Mouse (Mus musculus) spleen, postnatal 14 days (tissue): ENCODE data around the gene St6galnac5.
A peak's percentile ranks its signal among the peaks of the same experiment; 100 is the strongest.

Experiments used
- DNase-seq, 2 experiments: peaks; one replicate each; pipeline ENCODE4 v3.0.0; 2021 to 2022; ENCODE audit warnings: low spot score in 2 of 2

St6galnac5 gene

DNA sequence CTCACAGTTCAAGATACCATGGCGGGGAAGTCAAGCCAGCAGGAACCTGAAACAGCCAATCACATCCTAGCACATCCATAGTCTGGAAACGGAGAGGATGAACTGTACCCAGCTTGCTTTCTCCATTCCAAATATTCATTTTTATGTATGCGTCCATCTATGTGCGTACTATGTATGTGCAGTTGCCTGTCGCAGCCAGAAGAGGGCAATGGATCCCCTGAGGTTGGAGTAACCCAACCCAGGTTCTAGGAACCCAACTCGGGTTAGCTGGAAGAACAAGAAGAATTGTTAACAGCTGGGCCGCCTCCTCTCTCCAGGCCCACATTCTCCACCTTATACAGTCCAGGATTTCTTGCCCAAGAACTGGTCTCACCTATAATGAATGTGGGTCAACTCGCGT lies 31.1 kb downstream of the St6galnac5 start:
- DNase-seq, result no peak

GRCm38 (mm10) chr3:152950299-152950698 lies 31.7 kb downstream of the St6galnac5 start:
- no peak for DNase-seq

- DNase-seq, result no peak
Observed at GRCm38 (mm10) chr3:152949233-152949777, 32.7 kb downstream of the St6galnac5 start.

- DNase-seq, result no peak
Observed at GRCm38 (mm10) chr3:152948556-152948955, 33.5 kb downstream of the St6galnac5 start.

- DNase-seq, result no peak
Observed at GRCm38 (mm10) chr3:152947031-152947640, 34.9 kb downstream of the St6galnac5 start.

DNA sequence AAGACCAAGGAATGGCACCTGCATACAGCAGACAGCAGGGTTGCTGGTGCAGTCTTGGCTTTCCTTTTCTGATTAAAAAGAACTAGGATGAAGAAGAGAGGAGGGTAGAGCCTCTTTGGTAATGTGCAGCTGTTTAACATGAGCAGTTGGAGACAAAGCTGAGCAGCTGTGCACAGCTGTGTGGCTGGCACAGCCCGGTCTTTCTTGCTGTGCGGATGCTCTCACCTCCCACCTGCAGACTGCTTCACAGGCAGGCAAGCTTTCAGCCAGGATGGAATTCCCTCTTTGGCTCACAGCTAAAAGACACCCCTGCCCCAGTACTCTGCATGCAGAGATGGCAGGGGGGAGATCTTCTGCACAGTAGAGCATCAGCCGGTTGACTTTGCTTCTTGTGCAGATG lies 37.3 kb downstream of the St6galnac5 start:
- no peak for DNase-seq

DNA sequence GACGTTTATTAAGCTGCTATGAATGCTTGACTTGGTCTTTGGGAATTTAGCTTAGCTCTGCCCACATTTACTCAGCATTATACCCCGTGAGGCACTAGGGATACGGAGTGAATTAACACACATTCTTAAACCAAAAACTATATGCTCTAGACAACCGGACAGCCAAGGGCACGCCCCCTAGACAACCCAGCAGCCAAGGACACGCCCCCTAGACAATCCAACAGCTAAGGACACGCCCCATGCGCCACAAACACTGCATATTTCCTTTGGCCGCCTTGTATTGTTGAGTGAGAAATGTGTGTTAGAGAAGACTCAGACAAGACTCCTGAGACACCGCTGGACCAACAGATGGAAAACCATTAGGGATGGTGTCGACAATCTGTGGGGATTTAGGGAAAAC lies 39.1 kb downstream of the St6galnac5 start:
- DNase-seq, result peak in 1 of 2 experiments; percentile 28

- DNase-seq, result no peak
Observed at GRCm38 (mm10) chr3:152941671-152942070, 40.4 kb downstream of the St6galnac5 start.

GRCm38 (mm10) chr3:152936313-152936712 lies 45.7 kb downstream of the St6galnac5 start:
- DNase-seq, result no peak

- no peak for DNase-seq
Observed at GRCm38 (mm10) chr3:152933737-152934136, 48.3 kb downstream of the St6galnac5 start.

DNA sequence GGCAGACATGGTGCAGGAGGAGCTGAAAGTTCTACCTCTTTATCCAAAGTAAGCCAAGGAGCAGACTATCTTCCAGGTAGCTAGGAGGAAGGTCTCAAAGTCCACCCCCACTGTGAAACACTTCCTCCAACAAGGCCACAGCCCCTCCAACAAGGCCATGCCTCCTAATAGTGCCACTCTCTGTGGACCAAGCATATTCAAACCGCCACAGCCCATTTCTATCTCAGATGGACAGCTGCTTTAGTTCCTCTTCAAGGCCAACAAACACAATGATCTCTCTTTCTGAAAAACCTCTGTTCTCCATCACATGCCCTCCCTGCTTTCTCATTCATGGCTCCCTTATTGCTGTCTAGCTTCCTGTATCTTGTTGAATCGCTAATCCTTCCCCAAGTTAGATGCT lies 49.5 kb downstream of the St6galnac5 start:
- no peak for DNase-seq

DNA sequence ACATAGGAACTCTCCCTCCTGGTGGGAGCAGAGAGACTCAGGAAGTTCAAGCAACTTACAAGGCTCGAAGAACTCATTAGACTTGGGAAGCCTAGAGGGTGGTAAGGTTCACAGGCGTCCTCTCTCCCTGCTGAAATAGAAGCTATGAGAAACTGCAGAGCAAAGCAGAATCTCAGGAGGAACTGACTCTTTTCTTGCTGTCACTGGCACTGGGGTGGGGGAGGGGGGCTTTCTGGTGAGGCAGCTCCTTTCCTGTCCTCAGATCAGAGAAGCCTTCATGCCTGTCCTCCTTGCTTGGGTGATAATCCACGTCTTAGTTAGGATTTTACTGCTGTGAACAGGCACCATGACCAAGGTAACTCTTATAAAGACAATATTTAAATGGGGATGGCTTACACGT lies 50.0 kb downstream of the St6galnac5 start:
- no peak for DNase-seq

- no peak for DNase-seq
Observed at GRCm38 (mm10) chr3:152931354-152931753, 50.7 kb downstream of the St6galnac5 start.

GRCm38 (mm10) chr3:152929788-152930281 lies 52.2 kb downstream of the St6galnac5 start:
- DNase-seq, result peak in 1 of 2 experiments; percentile 21

DNA sequence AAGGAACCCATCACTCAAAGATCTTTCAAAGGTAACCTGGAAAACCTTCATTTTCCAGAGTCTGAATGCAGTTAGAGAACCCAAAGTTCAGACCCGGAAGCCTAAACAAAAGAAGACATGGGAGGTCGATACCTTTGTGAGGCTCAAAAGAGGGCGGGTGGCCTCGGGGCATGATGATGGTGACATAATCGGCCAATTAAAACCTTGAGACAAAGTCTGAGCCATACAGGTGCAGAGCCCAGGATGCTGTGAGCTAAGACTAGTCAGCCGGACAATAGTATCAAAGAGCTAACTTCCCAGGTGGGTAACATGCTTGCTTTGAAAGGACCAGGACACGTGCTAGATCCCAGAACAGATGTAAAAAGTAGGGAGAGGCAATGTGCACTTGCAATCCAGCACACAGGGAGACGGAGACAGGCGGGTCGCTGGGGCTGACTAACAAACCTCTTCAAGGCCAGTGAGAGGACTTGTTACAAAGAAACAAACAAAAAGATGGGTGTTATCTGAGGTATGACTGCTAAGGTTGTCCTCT lies 52.7 kb downstream of the St6galnac5 start:
- no peak for DNase-seq

DNA sequence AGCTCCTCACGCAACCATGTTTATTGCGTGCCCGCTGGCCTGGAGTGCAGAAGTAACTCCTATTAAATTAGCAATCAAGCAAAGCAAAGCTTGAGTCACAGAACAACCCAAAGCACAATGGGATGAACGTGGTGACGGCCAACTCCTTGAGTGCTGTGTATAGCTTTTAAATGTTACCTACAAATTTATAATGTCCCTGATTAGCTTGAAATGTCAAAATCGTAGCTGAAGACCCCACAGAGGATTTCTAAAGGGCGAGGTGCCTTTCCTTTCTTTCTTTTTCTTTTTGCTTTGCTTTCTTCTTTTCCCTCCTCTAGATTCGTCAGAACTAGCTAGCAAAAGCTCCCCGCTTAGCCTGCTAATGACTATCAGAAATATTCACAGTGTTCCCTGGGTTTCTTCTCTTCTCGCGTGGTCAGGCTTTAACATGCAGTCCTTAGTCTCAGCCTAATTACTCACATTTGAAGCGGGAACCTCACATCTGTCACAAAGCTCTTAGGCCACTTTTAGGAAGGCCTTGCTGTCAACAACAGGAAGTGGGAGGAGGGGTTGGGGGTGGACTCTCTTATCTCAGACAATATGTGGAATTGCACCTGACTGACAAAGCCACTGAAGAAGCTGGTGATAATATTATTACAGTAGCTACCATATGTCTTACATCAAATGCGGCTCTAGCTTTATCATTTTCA lies 53.6 kb downstream of the St6galnac5 start:
- no peak for DNase-seq

- no peak for DNase-seq
Observed at GRCm38 (mm10) chr3:152926166-152926565, 55.9 kb downstream of the St6galnac5 start.

DNA sequence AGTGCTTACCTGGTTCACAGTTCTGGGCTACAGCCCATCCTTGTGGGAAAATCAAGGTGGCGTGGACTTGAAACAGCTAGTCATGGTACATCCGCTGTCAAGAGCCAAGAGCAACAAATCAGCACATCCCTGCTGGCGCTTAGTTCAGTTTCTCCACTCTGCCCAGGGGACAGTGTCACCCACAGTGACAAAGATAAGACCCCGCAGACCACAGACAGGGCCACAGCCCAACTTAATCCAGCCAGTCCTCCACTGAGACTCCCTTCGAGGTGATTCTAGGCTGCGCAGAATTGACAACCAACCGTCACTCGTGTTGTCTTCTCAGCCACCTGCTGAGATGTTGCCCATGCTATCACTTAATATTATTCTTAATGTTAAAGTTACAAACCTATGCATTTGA lies 56.7 kb downstream of the St6galnac5 start:
- DNase-seq, result no peak

DNA sequence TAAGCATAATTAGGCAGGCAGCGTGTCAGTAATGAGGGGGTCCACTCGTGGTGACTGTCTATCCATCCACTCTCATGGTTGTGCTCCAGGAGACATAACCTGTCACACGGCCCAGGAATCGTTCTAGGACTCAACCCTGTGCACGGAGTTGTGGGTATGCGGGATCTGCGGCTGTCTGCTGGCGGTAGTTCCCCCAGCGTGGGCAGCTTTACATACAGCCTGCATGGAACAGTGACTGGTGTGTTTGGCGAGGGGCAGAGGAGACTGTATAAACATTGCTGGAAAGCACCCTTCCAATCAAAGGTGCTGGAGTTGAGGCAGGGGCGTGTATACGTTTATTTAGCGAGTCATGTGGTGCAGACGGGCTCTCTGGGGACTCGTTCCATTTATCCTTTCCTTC lies 58.5 kb downstream of the St6galnac5 start:
- no peak for DNase-seq

DNA sequence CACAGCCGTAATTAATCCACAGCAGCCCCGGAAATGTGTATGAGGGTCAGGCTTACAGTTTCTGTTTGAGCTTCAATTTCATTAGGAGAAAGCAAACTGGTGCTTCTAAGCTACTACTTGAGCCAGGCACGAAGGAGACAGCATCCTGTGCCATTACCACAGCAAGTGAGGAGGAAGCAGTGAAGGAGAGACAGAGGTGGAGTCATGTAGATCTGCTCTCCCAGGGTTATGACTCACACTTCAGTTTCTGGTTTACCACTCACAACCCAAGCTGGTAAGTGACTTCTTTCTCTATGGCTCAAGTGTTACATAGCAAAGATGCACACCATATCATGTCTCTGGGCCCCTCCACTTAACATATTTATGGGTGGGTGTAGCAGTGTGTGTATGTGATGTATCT lies 61.7 kb downstream of the St6galnac5 start:
- no peak for DNase-seq

DNA sequence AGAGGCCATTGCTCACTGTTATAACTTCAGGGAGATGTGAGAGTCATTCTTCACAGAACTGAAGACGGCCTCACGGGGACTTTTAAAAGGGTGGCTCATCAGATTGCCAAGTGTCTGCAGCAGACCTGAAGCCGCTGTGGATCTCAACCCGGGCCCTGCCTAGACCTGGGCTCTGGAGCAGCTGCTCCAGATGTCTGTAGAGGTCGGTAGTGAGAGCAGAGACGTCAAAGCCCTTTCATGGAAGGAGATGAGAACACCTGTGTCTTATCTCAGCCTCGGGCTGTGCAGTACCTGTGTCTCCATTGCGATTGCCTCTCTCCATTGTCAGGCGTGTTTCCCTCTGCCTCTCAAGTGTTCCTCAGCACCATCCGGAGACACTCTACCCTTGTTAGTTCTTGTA lies 62.9 kb downstream of the St6galnac5 start:
- DNase-seq, result no peak

DNA sequence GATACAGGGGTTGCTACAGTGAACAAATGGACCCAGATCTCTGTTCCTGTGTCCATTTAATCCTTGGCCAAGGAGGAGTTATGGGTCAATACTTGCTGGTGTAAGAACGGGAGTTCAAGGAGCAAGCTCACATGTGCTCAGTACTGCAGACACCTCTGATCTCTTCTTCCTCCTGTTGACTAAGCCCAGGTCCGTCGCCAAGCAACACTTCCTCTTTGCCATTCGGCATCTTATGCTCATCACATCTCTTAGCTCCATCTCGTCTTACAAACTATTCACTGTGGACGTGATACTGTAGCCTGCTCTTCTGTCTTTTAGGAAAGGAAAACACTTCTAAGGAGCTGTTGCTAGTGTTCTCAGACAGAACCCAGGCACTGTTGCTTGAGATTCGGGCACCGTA lies 64.5 kb downstream of the St6galnac5 start:
- no peak for DNase-seq

- DNase-seq, result no peak
Observed at GRCm38 (mm10) chr3:152914376-152914775, 67.7 kb downstream of the St6galnac5 start.
